Mouse (Mus musculus) testis, adult 2 months (tissue): ENCODE results near the gene Rps5. TPM values are rescaled to one million over a fixed set of nuclear protein-coding genes. Genes with fewer than 3 reads are reported as not detected.
A peak's percentile ranks its signal among the peaks of the same experiment; 100 is the strongest.

ENCODE experiments used
- H3K27ac ChIP-seq: fragments of 200-500 bp; 2 replicates; pipeline ENCODE4 v1.5.1; 2012; ENCODE audit warnings: low read depth, low read length; ENCODE audit not compliant: control insufficient read depth, insufficient read depth
- H3K27me3 ChIP-seq: fragments of 200-500 bp; 2 replicates; pipeline ENCODE4 v1.6.1; 2012; ENCODE audit warnings: mild to moderate bottlenecking, low read length, moderate library complexity; ENCODE audit not compliant: control insufficient read depth, insufficient read depth
- H3K36me3 ChIP-seq: fragments of 200-500 bp; 2 replicates; pipeline ENCODE4 v1.6.1; 2012; ENCODE audit warnings: mild to moderate bottlenecking, low read length; ENCODE audit not compliant: control insufficient read depth, insufficient read depth
- H3K4me1 ChIP-seq: fragments of 200-500 bp; 2 replicates; pipeline ENCODE4 v1.6.1; 2012; ENCODE audit warnings: low read length; ENCODE audit not compliant: control insufficient read depth, insufficient read depth
- H3K4me3 ChIP-seq: fragments of 200-500 bp; 2 replicates; pipeline ENCODE4 v1.5.1; 2012; ENCODE audit warnings: low read depth, mild to moderate bottlenecking, low read length, moderate library complexity, mixed read lengths; ENCODE audit not compliant: control insufficient read depth
- CTCF ChIP-seq: fragments of 200-500 bp; IDR thresholded peaks from 2 replicates; pipeline ENCODE4 v1.5.1; 2012; ENCODE audit warnings: low read depth, mild to moderate bottlenecking, inconsistent platforms, low read length, moderate library complexity; ENCODE audit not compliant: control insufficient read depth, insufficient read depth, insufficient replicate concordance
- POLR2A ChIP-seq: fragments of 200-500 bp; IDR thresholded peaks from 2 replicates; pipeline ENCODE4 v1.6.1; 2012; ENCODE audit warnings: low read depth, mild to moderate bottlenecking, inconsistent platforms, low read length, moderate library complexity; ENCODE audit not compliant: control insufficient read depth
- polyA plus RNA-seq: library from polyadenylated mRNA; depleted of rRNA; stranded (reverse); fragments of >200 nt; gene quantifications from 2 replicates; pipeline ENCODE4 v1.2.3, GENCODE M21; 2012

The Rps5 gene
- polyA plus RNA-seq, 1 experiment, result 512 TPM

DNA sequence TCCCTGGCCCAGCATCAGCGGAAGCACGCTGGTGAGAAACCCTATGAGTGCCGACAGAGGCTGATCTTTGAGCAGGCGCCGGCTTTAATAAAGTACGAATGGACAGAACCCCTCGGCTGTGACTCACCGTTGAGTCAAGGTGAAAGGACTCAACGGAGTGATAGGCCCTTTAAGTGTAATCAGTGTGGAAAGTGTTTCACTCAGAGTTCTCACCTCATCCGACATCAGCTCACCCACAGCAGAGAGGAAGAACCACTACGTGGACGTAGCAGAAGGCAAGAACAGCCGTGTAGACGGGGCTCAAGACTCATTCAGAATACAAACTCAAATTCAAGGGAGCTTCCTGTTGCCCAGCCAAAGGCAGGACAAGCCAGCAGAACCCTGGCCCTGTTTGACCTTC lies 31.2 kb upstream of the Rps5 start:
- Histone ChIP-seq H3K27me3 (no peaks in the 10 kb centered on the region), H3K4me1 (no peaks in the 10 kb centered on the region), H3K36me3 (no peaks in the 10 kb centered on the region; the same call in 1 of the 2 replicates), H3K4me3 (no peak overlapping the region), H3K27ac (no peak overlapping the region)
- TF ChIP-seq CTCF (no peak), POLR2A (no peak)

DNA sequence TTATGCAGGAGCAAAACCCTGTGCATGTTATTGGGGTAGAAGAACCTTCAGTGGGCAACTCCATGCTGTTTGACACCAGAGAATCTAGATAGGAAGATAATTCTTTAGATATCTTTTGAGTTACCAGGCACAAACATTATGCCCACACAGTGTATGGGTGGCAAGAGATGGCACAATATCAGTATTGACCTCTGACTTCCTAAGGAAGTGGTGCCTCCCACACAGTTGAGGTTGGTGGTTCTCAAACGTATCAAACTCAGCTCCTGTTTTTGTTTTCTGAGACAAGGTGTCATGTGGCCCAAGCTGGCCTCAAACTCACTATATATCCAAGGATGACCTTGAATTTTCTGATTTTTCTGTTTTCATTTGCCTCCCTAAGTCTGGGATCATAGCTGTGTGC lies 30.8 kb upstream of the Rps5 start:
- Histone ChIP-seq H3K4me3 (no peak overlapping the region), H3K4me1 (no peaks in the 10 kb centered on the region), H3K27me3 (no peaks in the 10 kb centered on the region), H3K27ac (no peak overlapping the region), H3K36me3 (no peaks in the 10 kb centered on the region; the same call in 1 of the 2 replicates)
- TF ChIP-seq CTCF (no peak), POLR2A (no peak)

DNA sequence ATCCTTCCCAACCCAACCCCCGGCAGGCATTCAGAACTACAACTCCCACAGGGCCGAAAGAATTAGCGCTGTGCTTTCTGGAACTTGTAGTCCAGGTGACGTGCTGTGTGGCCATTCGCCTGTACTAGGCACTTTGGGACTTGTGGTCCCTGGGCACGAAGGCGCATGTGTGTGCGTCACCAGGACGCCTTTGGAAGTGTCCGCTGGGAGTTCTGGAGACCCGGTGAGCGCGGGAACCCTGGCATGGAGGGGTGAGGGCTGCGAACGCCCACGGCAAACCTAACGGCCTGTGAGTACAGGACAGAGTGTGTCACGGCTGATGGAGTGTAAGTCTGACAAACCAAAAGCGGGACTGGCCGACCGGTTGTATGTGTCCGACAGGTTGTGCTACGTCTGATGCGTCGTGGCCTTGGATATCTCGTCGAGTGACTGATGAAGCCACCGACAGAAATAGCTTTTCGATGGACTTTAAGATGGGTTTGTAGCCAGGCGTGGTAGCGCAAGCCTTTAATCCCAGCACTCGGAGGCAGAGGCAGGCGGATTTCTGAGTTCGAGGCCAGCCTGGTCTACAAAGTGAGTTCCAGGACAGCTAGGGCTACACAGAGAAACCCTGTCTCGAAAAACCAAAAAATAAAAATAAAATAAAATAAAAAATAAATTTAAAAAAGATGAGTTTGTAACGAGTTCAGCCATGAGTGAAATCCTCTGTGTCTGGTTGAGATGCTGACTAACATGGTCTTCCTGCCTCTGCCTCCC lies 24.3 kb upstream of the Rps5 start, which contains the start of gene Zscan22:
Zscan22 (plus strand) TSS at position 161 of the 756 bp plus-strand sequence.
- Histone ChIP-seq H3K36me3 (no peaks in the 10 kb centered on the region), H3K4me1 (peaks cover 5% of the 10 kb centered on the region), H3K4me3 (peak within 1 kb of the TSS; percentile 90), H3K27ac (peak within 1 kb of the TSS; percentile 65), H3K27me3 (no peaks in the 10 kb centered on the region)
- TF ChIP-seq CTCF (peak; percentile 6; the same call in 1 of the 2 replicates), POLR2A (peak; percentile 84)

DNA sequence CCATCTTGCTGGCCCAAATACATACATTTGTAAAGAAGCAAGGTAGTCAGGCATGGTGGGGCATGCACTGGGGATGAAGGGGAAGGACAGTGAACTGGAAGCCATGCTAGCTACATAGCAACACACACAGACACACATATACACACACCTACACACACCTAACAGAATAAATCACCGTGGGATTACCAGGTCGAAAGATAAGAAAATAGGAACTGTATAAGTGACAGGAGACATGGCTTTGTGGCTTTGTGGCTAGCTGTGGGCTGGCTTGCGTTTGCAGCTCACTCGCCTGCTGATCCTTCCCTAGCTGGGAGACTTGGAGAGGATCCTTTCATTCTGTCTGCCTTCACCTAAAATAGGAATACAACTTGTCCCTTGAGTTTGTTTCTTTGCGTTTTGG lies 20.6 kb upstream of the Rps5 start:
- no peaks in the 10 kb centered on the region for H3K36me3 ChIP-seq
- no peaks in the 10 kb centered on the region for H3K27me3 ChIP-seq
- H3K4me3 ChIP-seq, result no peak overlapping the region
- H3K4me1 ChIP-seq, result peaks cover 5% of the 10 kb centered on the region
- TF ChIP-seq POLR2A, result no peak
- no peak for TF ChIP-seq CTCF
- H3K27ac ChIP-seq, result no peak overlapping the region

DNA sequence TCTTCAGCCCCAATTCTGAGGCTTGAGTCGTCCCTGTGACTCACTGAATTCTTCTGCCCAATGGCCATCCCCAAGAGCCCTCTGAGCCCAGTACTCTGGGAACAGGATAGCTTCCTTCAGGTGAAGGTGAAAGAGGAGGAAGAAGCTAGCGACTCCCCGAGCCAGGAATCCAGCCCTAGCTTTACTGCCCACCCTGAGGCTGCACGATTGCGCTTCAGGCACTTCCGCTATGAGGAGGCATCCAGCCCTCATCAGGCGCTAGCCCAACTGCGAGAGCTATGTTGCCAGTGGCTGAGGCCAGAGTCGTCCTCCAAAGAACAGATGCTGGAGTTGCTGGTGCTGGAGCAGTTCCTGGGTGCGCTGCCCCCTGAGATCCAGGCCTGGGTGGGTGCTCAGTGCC lies 18.5 kb upstream of the Rps5 start:
- Histone ChIP-seq H3K36me3 (no peaks in the 10 kb centered on the region), H3K27ac (no peak overlapping the region), H3K27me3 (no peaks in the 10 kb centered on the region), H3K4me3 (no peak overlapping the region), H3K4me1 (no peaks in the 10 kb centered on the region)
- no peak for TF ChIP-seq CTCF
- TF ChIP-seq POLR2A, result no peak

DNA sequence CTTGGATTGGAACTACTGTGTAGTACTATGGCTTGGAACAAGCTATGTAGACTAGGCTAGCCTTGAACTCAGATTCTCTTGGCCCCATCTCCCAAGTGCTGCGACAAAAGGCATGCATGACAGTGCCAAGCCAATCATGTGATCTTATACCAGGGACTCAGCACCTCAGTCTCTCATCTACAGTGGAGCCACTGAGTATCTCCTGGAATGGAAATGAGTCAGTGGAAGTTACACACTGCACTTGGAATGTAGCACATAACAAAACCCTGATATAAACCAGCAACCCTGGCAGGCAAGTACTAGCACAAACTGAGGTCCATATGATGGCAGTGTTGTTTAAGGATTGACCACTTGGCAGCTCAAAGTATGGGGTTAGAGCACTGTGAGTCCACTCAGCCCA lies 16.9 kb upstream of the Rps5 start:
- Histone ChIP-seq H3K27me3 (no peaks in the 10 kb centered on the region), H3K4me3 (no peak overlapping the region), H3K4me1 (peaks cover 3% of the 10 kb centered on the region), H3K36me3 (no peaks in the 10 kb centered on the region), H3K27ac (no peak overlapping the region)
- TF ChIP-seq CTCF (no peak), POLR2A (no peak)

DNA sequence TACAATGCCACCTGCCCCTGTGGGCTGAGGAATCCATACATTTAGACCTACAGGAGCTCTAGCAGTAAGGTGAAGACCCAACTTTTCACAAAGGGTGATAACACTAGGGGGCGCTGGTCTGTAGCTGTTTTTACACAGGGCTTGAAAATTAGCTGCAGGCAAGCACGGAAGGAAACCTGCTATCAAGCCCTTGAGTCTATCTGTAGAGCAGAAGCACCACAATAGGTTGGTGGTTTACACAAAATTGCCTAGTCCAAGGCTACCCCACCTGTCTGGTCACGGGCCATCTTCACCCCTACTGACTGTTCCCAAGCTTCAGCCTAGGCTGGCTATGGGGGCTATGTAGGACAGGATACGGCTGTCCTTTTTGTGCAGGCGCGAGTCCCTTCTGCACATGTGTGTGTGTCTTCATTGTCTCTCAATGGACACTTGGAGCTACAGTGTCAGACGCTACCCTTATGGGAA lies 12.6 kb upstream of the Rps5 start:
- no peaks in the 10 kb centered on the region for H3K27me3 ChIP-seq
- TF ChIP-seq CTCF, result no peak
- H3K36me3 ChIP-seq, result no peaks in the 10 kb centered on the region
- H3K4me1 ChIP-seq, result peaks cover 4% of the 10 kb centered on the region
- peak overlapping the region; percentile 91 for H3K27ac ChIP-seq
- H3K4me3 ChIP-seq, result peak overlapping the region; percentile 95
